Mouse (Mus musculus): ENCODE data around the gene Flt4.
"Not testable (repeated sequence)": the region's sequence is repeated elsewhere in the genome, so short reads cannot be mapped to it uniquely, and the experiment has no call there.

GRCm38 (mm10) chr11:49611349-49611748, 2.3 kb downstream of the Flt4 start:
- not testable (repeated sequence) for TF ChIP-seq CTCF (IDR thresholded peaks at IDR 0.05 in 2 of 3, conservative IDR thresholded peaks at IDR 0.05 in 1 of 3; ENCODE audit: control insufficient read depth in 1 of 3, insufficient read depth in 1 of 3, low read depth in 2 of 3, low read length in 3 of 3, poor library complexity in 1 of 3, severe bottlenecking in 1 of 3); MYC (IDR thresholded peaks at IDR 0.05; ENCODE audit: low read depth, low read length); GABPA (IDR thresholded peaks at IDR 0.05; ENCODE audit: low read depth, low read length); KAT2A (conservative IDR thresholded peaks at IDR 0.05; ENCODE audit: low read depth, low read length); GATA1 (IDR thresholded peaks at IDR 0.05; ENCODE audit: low read depth, low read length); UBTF (IDR thresholded peaks at IDR 0.05; ENCODE audit: borderline replicate concordance, insufficient read depth, low read depth, low read length); EP300 (IDR thresholded peaks at IDR 0.05; ENCODE audit: low read depth in 1 of 2, low read length in 2 of 2); BHLHE40 (IDR thresholded peaks at IDR 0.05; ENCODE audit: borderline replicate concordance, low read depth, low read length); POLR2A (IDR thresholded peaks at IDR 0.05; ENCODE audit: control insufficient read depth in 1 of 2, insufficient read depth in 1 of 2, low read depth in 1 of 2, low read length in 2 of 2, poor library complexity in 1 of 2); HCFC1 (IDR thresholded peaks at IDR 0.05; ENCODE audit: low read depth, low read length)

Data from MEL (cell line).